Mouse (Mus musculus) thymus, adult 2 months (tissue): Measurements from ENCODE around the gene Upf1. TPM values are rescaled to one million over a fixed set of nuclear protein-coding genes. Genes with fewer than 3 reads are reported as not detected.

ENCODE experiments used
- DNase-seq: peaks from one replicate; pipeline ENCODE4 v3.0.0; 2021
- H3K27ac ChIP-seq: fragments of 200-500 bp; 2 replicates; pipeline ENCODE4 v1.5.1; 2012; ENCODE audit warnings: low read length, control low read depth; ENCODE audit not compliant: control insufficient read depth, insufficient read depth
- H3K27me3 ChIP-seq: fragments of 200-500 bp; 2 replicates; pipeline ENCODE4 v1.6.1; 2012; ENCODE audit warnings: mild to moderate bottlenecking, low read length, moderate library complexity, mixed read lengths; ENCODE audit not compliant: control insufficient read depth, insufficient read depth
- H3K36me3 ChIP-seq: fragments of 200-500 bp; 2 replicates; pipeline ENCODE4 v1.6.1; 2012; ENCODE audit warnings: mild to moderate bottlenecking, low read length, moderate library complexity; ENCODE audit not compliant: control insufficient read depth, insufficient read depth
- H3K4me1 ChIP-seq: fragments of 200-500 bp; replicated peaks from 2 replicates; pipeline ENCODE4 v1.6.1; 2012; ENCODE audit warnings: low read length; ENCODE audit not compliant: control insufficient read depth, insufficient read depth
- H3K4me3 ChIP-seq: fragments of 200-500 bp; 2 replicates; pipeline ENCODE4 v1.5.1; 2012; ENCODE audit warnings: mild to moderate bottlenecking, low read length, control low read depth, moderate library complexity; ENCODE audit not compliant: control insufficient read depth, insufficient read depth
- CTCF ChIP-seq: fragments of 200-500 bp; IDR thresholded peaks from 2 replicates; pipeline ENCODE4 v1.5.1; 2012; ENCODE audit warnings: mild to moderate bottlenecking, control low read depth, low read length, moderate library complexity, borderline replicate concordance; ENCODE audit not compliant: control insufficient read depth, poor library complexity, insufficient read depth; ENCODE audit errors: extremely low read depth
- POLR2A ChIP-seq: fragments of 200-500 bp; IDR thresholded peaks from 2 replicates; pipeline ENCODE4 v1.6.1; 2012; ENCODE audit warnings: mild to moderate bottlenecking, low read length, control low read depth, moderate library complexity; ENCODE audit not compliant: control insufficient read depth, poor library complexity, insufficient read depth; ENCODE audit errors: extremely low read depth
- WGBS: fragments of 180-500 bp; shearing (Covaris S2); methylation state at CpG from one replicate; pipeline ENCODE4 v1.1.7; 2018; 5-methylcytosine and 5-hydroxymethylcytosine counted together
- polyA plus RNA-seq: library from polyadenylated mRNA; depleted of rRNA; stranded (reverse); fragments of >200 nt; gene quantifications from 2 replicates; pipeline ENCODE4 v1.2.3, GENCODE M21; 2012; rRNA removed

Gene Upf1
- polyA plus RNA-seq: 76.0 and 104 TPM in 2 replicates

GRCm38 (mm10) chr8:70353194-70353817 lies at the start of gene Upf1:
Gene Upf1 (minus strand): TSS chr8:70353278.
- TF ChIP-seq CTCF: peak; percentile 55; the same call in 1 of the 2 replicates
- peak; percentile 86 for TF ChIP-seq POLR2A
- H3K27ac ChIP-seq: peak within 1 kb of the TSS; percentile 61
- peak; percentile 99 for DNase-seq
- WGBS: under 1% methylated on average over 69 of the region's 69 CpGs
- peaks cover 31% of the 10 kb centered on the region for H3K4me1 ChIP-seq
- peak within 1 kb of the TSS; percentile 75 for H3K4me3 ChIP-seq
- H3K27me3 ChIP-seq: no peaks in the 10 kb centered on the region
- no peaks in the 10 kb centered on the region for H3K36me3 ChIP-seq

DNA sequence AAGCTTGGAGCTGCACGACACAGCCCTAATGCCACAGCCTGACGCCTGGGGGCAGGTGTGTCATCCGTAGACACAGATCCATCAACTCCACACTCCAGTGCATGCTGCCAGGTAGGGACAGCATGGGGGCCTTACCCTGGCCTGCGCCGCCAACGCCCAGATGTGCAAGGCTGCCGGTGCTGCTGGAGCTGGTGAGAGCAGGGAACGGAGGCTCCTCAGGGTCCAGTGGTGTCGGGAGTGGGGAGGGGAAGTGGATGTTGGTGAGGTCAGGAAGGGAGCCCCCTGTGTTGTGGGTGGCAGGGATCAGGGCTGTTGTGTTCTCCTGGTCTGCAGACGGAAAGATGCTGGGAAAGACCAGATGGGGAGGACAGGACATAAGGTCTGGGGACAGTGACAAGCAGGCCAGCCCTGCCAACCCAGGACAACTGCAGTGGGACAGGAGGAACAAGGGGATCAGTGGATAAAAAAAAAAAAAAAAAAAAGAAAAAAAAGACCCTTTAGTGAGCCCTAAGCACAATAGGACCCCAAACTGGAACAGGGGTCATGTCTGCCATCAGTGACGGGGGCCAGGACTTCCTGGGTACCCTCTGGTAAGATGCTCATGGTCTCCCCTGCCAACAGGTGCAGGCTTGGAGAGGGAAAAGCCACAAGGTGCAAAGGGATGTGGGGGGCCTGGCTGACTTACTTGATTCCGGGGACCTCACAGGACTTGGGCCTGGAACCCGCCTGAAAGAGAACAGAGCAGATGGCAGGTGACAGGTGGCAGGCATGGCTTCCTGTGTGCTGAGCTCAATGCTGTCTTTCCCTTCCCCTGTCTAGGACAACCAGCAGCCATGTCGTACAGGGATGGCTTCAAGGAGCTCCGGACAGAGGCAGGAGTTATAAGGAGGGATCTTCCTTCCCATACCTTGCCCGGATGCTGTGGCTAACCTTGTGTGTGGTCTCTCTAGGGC lies 44.8 kb upstream of the Upf1 start:
- TF ChIP-seq CTCF (no peak), POLR2A (no peak)
- peaks cover 10% of the 10 kb centered on the region; the same call in 1 of the 2 replicates for H3K4me1 ChIP-seq
- 82% methylated on average over 16 of the region's 16 CpGs for WGBS
- no peaks in the 10 kb centered on the region for H3K36me3 ChIP-seq
- H3K27ac ChIP-seq: no peak overlapping the region
- H3K4me3 ChIP-seq: no peak overlapping the region
- H3K27me3 ChIP-seq: no peaks in the 10 kb centered on the region
- no peak for DNase-seq

DNA sequence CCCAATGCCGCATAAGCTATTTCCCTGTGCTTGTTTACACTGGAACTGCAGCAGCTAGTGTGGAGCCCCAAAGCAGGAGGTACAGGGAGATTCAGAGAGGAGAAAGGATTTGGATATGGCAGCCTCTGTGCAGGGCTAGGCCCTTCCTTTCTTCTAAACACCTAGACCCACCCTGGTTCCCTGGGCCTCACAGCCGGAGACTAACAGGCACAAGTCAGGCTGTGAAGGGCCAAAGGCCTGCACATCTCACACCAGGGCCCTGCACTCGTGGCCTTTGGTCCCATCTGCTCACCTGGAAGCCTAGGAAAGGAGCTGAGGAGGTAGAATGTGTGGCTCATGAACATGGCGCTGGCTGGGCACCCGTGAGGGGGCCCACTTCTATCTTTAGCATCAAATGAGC lies 43.1 kb upstream of the Upf1 start:
- TF ChIP-seq CTCF: no peak
- TF ChIP-seq POLR2A: no peak
- no peak overlapping the region for H3K4me3 ChIP-seq
- 91% methylated on average over 5 of the region's 5 CpGs for WGBS
- DNase-seq: no peak
- H3K27me3 ChIP-seq: no peaks in the 10 kb centered on the region
- no peaks in the 10 kb centered on the region for H3K36me3 ChIP-seq
- H3K27ac ChIP-seq: no peak overlapping the region
- peaks cover 10% of the 10 kb centered on the region; the same call in 1 of the 2 replicates for H3K4me1 ChIP-seq

- TF ChIP-seq POLR2A (no peak), CTCF (no peak)
- Histone ChIP-seq H3K27me3 (no peaks in the 10 kb centered on the region), H3K36me3 (no peaks in the 10 kb centered on the region), H3K4me3 (no peak overlapping the region), H3K27ac (no peak overlapping the region), H3K4me1 (peaks cover 10% of the 10 kb centered on the region; the same call in 1 of the 2 replicates)
- DNase-seq: no peak
- 86% methylated on average over 5 of the region's 5 CpGs for WGBS
Observed at GRCm38 (mm10) chr8:70395649-70396048, 42.6 kb upstream of the Upf1 start.

DNA sequence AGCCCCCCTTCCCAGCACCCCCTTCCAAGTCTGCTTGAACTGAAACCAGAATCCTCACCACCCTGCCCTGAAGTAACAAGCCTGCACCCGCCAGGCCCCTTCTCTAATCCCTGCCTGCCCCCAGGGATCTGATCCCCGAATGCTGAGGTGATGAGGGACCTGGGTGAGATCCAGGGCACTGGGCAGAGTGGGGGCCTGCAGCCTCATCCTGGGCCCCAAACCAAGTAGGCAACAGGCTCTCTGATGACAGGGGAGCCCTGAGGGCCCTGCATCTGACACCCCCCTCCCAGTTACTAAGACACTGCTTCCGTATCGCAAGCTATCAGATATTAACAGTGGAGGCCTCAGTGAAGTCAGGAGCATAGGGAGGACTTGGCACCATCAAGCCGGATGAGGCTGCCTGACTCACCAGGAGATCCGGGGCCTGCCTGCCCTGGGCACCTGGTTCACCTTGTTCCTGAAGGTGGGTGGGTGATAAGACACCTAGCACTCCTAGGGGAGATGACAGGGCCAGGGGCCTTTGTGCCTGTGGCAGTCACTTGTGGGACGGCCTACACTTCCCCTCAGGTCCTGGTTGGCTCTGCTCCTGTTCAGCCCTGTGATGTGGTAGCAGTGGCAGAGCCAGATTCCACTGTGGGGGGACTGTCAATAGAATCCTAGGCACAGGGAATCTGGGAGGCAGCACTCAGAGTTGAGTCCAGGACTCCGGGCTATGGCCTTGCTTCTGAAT lies 41.4 kb upstream of the Upf1 start:
- Histone ChIP-seq H3K36me3 (no peaks in the 10 kb centered on the region), H3K27me3 (no peaks in the 10 kb centered on the region), H3K4me1 (peaks cover 10% of the 10 kb centered on the region; the same call in 1 of the 2 replicates), H3K27ac (no peak overlapping the region), H3K4me3 (no peak overlapping the region)
- 93% methylated on average over 8 of the region's 8 CpGs for WGBS
- no peak for TF ChIP-seq CTCF
- no peak for TF ChIP-seq POLR2A
- DNase-seq: no peak

DNA sequence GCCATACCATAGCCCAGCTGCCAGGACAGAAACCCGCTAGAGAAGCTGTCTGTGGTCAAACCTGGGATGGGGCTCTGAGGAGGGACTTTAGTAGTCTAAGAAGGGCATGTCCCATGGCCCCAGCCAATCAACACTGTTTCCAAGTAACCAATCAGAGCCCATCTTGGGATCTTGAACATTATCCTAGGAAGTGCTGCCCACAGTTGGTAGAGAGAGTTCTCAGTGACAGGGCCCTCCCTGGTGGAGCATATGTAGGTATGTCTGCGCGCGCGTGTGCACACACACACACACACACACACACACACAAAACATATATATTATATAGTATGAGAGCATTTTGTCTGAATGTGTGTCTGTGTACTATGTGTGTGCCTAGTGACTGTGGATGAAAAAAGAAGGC lies 40.0 kb upstream of the Upf1 start:
- H3K27me3 ChIP-seq: no peaks in the 10 kb centered on the region
- TF ChIP-seq POLR2A (no peak), CTCF (no peak)
- no peaks in the 10 kb centered on the region for H3K36me3 ChIP-seq
- 97% methylated on average over 5 of the region's 5 CpGs for WGBS
- no peak for DNase-seq
- no peak overlapping the region for H3K4me3 ChIP-seq
- no peak overlapping the region for H3K27ac ChIP-seq
- H3K4me1 ChIP-seq: 0 out of 2 replicates have a peak, but pooled peaks cover 5% of the 10 kb centered on the region
